Mouse (Mus musculus): ENCODE data around the gene Vmn1r209. TPM values are rescaled to one million over a fixed set of nuclear protein-coding genes. Genes with fewer than 3 reads are reported as not detected.
"Not testable (repeated sequence)": the region's sequence is repeated elsewhere in the genome, so short reads cannot be mapped to it uniquely, and the experiment has no call there.

The Vmn1r209 gene
- polyA plus RNA-seq, 1 experiment: not detected

- H3K4me1 ChIP-seq (ENCODE audit: control insufficient read depth, insufficient read depth, low read length); H3K36me3 ChIP-seq (ENCODE audit: control insufficient read depth, insufficient read depth, low read length, poor library complexity, severe bottlenecking); H3K9me3 ChIP-seq (replicated peaks; ENCODE audit: control insufficient read depth, insufficient read depth, low read length, poor library complexity, severe bottlenecking); H3K9ac ChIP-seq (ENCODE audit: low read depth, poor library complexity, severe bottlenecking); H3K27me3 ChIP-seq (ENCODE audit: control insufficient read depth, insufficient read depth, low read length, poor library complexity, severe bottlenecking); H3K4me3 ChIP-seq (ENCODE audit: low read depth, low read length): not testable (repeated sequence)
- peak; percentile 74; the same call in 1 of the 2 replicates for TF ChIP-seq EP300 (IDR thresholded peaks at IDR 0.05; ENCODE audit: insufficient read depth, low read depth, low read length)
- H3K27ac ChIP-seq (ENCODE audit: insufficient read depth, low read length): peak overlapping the region; percentile 20; the same call in 1 of the 2 replicates
Measured at GRCm38 (mm10) chr13:22829395-22829794, 19.9 kb upstream of the Vmn1r209 start.

- not testable (repeated sequence) for H3K27me3 ChIP-seq (ENCODE audit: control insufficient read depth, insufficient read depth, low read length, poor library complexity, severe bottlenecking); H3K4me1 ChIP-seq (ENCODE audit: control insufficient read depth, insufficient read depth, low read length); H3K4me3 ChIP-seq (ENCODE audit: low read depth, low read length); H3K9me3 ChIP-seq (replicated peaks; ENCODE audit: control insufficient read depth, insufficient read depth, low read length, poor library complexity, severe bottlenecking); H3K27ac ChIP-seq (ENCODE audit: insufficient read depth, low read length); H3K9ac ChIP-seq (ENCODE audit: low read depth, poor library complexity, severe bottlenecking); H3K36me3 ChIP-seq (ENCODE audit: control insufficient read depth, insufficient read depth, low read length, poor library complexity, severe bottlenecking)
Measured at GRCm38 (mm10) chr13:22821601-22822000, 12.1 kb upstream of the Vmn1r209 start.

- not testable (repeated sequence) for H3K9ac ChIP-seq (ENCODE audit: low read depth, poor library complexity, severe bottlenecking); H3K4me3 ChIP-seq (ENCODE audit: low read depth, low read length); H3K27ac ChIP-seq (ENCODE audit: insufficient read depth, low read length); H3K36me3 ChIP-seq (ENCODE audit: control insufficient read depth, insufficient read depth, low read length, poor library complexity, severe bottlenecking); H3K4me1 ChIP-seq (ENCODE audit: control insufficient read depth, insufficient read depth, low read length); H3K9me3 ChIP-seq (replicated peaks; ENCODE audit: control insufficient read depth, insufficient read depth, low read length, poor library complexity, severe bottlenecking); H3K27me3 ChIP-seq (ENCODE audit: control insufficient read depth, insufficient read depth, low read length, poor library complexity, severe bottlenecking)
Measured at GRCm38 (mm10) chr13:22788096-22788495, 21.4 kb downstream of the Vmn1r209 start.

GRCm38 (mm10) chr13:22784159-22784558 lies 25.3 kb downstream of the Vmn1r209 start:
- H3K4me1 ChIP-seq (ENCODE audit: control insufficient read depth, insufficient read depth, low read length); H3K36me3 ChIP-seq (ENCODE audit: control insufficient read depth, insufficient read depth, low read length, poor library complexity, severe bottlenecking); H3K9ac ChIP-seq (ENCODE audit: low read depth, poor library complexity, severe bottlenecking); H3K4me3 ChIP-seq (ENCODE audit: low read depth, low read length); H3K27ac ChIP-seq (ENCODE audit: insufficient read depth, low read length); H3K27me3 ChIP-seq (ENCODE audit: control insufficient read depth, insufficient read depth, low read length, poor library complexity, severe bottlenecking): not testable (repeated sequence)
- H3K9me3 ChIP-seq (replicated peaks; ENCODE audit: control insufficient read depth, insufficient read depth, low read length, poor library complexity, severe bottlenecking): peaks cover 17% of the 10 kb centered on the region

GRCm38 (mm10) chr13:22777300-22777699 lies 32.2 kb downstream of the Vmn1r209 start, which contains the start of gene Vmn1r208:
TSS of gene Vmn1r208 (minus strand) at chr13:22777400.
- H3K4me1 ChIP-seq (ENCODE audit: control insufficient read depth, insufficient read depth, low read length); H3K9ac ChIP-seq (ENCODE audit: low read depth, poor library complexity, severe bottlenecking); H3K4me3 ChIP-seq (ENCODE audit: low read depth, low read length); H3K27me3 ChIP-seq (ENCODE audit: control insufficient read depth, insufficient read depth, low read length, poor library complexity, severe bottlenecking); H3K27ac ChIP-seq (ENCODE audit: insufficient read depth, low read length); H3K9me3 ChIP-seq (replicated peaks; ENCODE audit: control insufficient read depth, insufficient read depth, low read length, poor library complexity, severe bottlenecking); H3K36me3 ChIP-seq (ENCODE audit: control insufficient read depth, insufficient read depth, low read length, poor library complexity, severe bottlenecking): not testable (repeated sequence)

GRCm38 (mm10) chr13:22771592-22771991 lies 37.9 kb downstream of the Vmn1r209 start:
- not testable (repeated sequence) for H3K4me3 ChIP-seq (ENCODE audit: low read depth, low read length); H3K27me3 ChIP-seq (ENCODE audit: control insufficient read depth, insufficient read depth, low read length, poor library complexity, severe bottlenecking); H3K27ac ChIP-seq (ENCODE audit: insufficient read depth, low read length); H3K36me3 ChIP-seq (ENCODE audit: control insufficient read depth, insufficient read depth, low read length, poor library complexity, severe bottlenecking); H3K9ac ChIP-seq (ENCODE audit: low read depth, poor library complexity, severe bottlenecking); H3K9me3 ChIP-seq (replicated peaks; ENCODE audit: control insufficient read depth, insufficient read depth, low read length, poor library complexity, severe bottlenecking); H3K4me1 ChIP-seq (ENCODE audit: control insufficient read depth, insufficient read depth, low read length)
- 0 out of 2 replicates have a peak, but pooled peaks have one; percentile 19 for TF ChIP-seq EP300 (IDR thresholded peaks at IDR 0.05; ENCODE audit: insufficient read depth, low read depth, low read length)

Other genes with a start within 250 kb of the Vmn1r209 start
- gene Vmn1r205, start 216.7 kb downstream of the Vmn1r209 start, polyA plus RNA-seq (2011; ENCODE audit: insufficient read depth, insufficient read length, low read depth, missing spikeins): not detected in 2 replicates
- gene Vmn1r206, start 185.4 kb downstream of the Vmn1r209 start, polyA plus RNA-seq (2011; ENCODE audit: insufficient read depth, insufficient read length, low read depth, missing spikeins): not detected in 2 replicates
- not detected in 2 replicates for gene Vmn1r207-ps, start 80.1 kb downstream of the Vmn1r209 start, polyA plus RNA-seq (2011; ENCODE audit: insufficient read depth, insufficient read length, low read depth, missing spikeins)
- 0.31 TPM in 1 of 2 replicates, not detected in the other for gene Vmn1r208, start 32.3 kb downstream of the Vmn1r209 start, polyA plus RNA-seq (2011; ENCODE audit: insufficient read depth, insufficient read length, low read depth, missing spikeins)
- gene Vmn1r210, start 21.7 kb upstream of the Vmn1r209 start, polyA plus RNA-seq (2011; ENCODE audit: insufficient read depth, insufficient read length, low read depth, missing spikeins): not detected in 2 replicates
- gene Vmn1r211, start 47.9 kb upstream of the Vmn1r209 start, polyA plus RNA-seq (2011; ENCODE audit: insufficient read depth, insufficient read length, low read depth, missing spikeins): not detected in 2 replicates
- gene Vmn1r212, start 74.5 kb upstream of the Vmn1r209 start, polyA plus RNA-seq (2011; ENCODE audit: insufficient read depth, insufficient read length, low read depth, missing spikeins): not detected in 2 replicates
- gene Vmn1r213, start 198.0 kb upstream of the Vmn1r209 start, polyA plus RNA-seq (2011; ENCODE audit: insufficient read depth, insufficient read length, low read depth, missing spikeins): not detected in 2 replicates
- not detected in 2 replicates for gene Vmn1r214, start 220.7 kb upstream of the Vmn1r209 start, polyA plus RNA-seq (2011; ENCODE audit: insufficient read depth, insufficient read length, low read depth, missing spikeins)

Data from ES-Bruce4 (cell line).